Mouse (Mus musculus) limb, embryonic 11.5 days (tissue): ENCODE data around the gene Carnmt1. TPM values are rescaled to one million over a fixed set of nuclear protein-coding genes. Genes with fewer than 3 reads are reported as not detected.

ENCODE experiments used
- ATAC-seq: fragments of 200-750 bp; cut with Nextera tagmentation; 2 replicates; pipeline ENCODE4 v1.8.0; 2017; ENCODE audit warnings: low read depth; ENCODE audit not compliant: insufficient number of reproducible peaks, low FRiP score, low TSS enrichment
- DNase-seq: peaks from one replicate; pipeline ENCODE4 v3.0.0-alpha.2; 2015; ENCODE audit warnings: low spot score
- H3K27ac ChIP-seq: fragments of 300-500 bp; sonication (generic); replicated peaks from 2 replicates; pipeline ENCODE4 v1.5.1; 2014; ENCODE audit warnings: low read depth, mild to moderate bottlenecking, low read length
- H3K27me3 ChIP-seq: fragments of 300-500 bp; sonication (generic); 2 replicates; pipeline ENCODE4 v1.6.1; 2014; ENCODE audit warnings: mild to moderate bottlenecking, low read length, mixed read lengths; ENCODE audit not compliant: control insufficient read depth, insufficient read depth
- H3K36me3 ChIP-seq: fragments of 300-500 bp; sonication (generic); 2 replicates; pipeline ENCODE4 v1.6.1; 2014; ENCODE audit warnings: mild to moderate bottlenecking, low read length, moderate library complexity, mixed read lengths; ENCODE audit not compliant: control insufficient read depth, insufficient read depth
- H3K4me1 ChIP-seq: fragments of 300-500 bp; sonication (generic); 2 replicates; pipeline ENCODE4 v1.6.1; 2014; ENCODE audit warnings: low read length, mixed read lengths; ENCODE audit not compliant: control insufficient read depth, insufficient read depth
- H3K4me2 ChIP-seq: fragments of 300-500 bp; sonication (generic); 2 replicates; pipeline ENCODE4 v1.6.1; 2014; ENCODE audit warnings: low read depth, mild to moderate bottlenecking, moderate library complexity; ENCODE audit not compliant: severe bottlenecking
- H3K4me3 ChIP-seq: fragments of 300-500 bp; sonication (generic); 2 replicates; pipeline ENCODE4 v1.5.1; 2014; ENCODE audit warnings: low read depth, low read length
- H3K9ac ChIP-seq: fragments of 300-500 bp; sonication (generic); 2 replicates; pipeline ENCODE4 v1.6.1; 2014; ENCODE audit warnings: mild to moderate bottlenecking, low read length
- H3K9me3 ChIP-seq: fragments of 300-500 bp; sonication (generic); 2 replicates; pipeline ENCODE4 v1.6.1; 2016; ENCODE audit warnings: low read length; ENCODE audit not compliant: control insufficient read depth
- WGBS: fragments of 180-500 bp; shearing (Covaris S2); extraction: QIAGEN DNeasy Blood & Tissue Kit; methylation state at CpG from one replicate; pipeline ENCODE4 v1.1.7; 2014; 5-methylcytosine and 5-hydroxymethylcytosine counted together
- polyA plus RNA-seq: library from polyadenylated mRNA; unstranded; fragments of >200 nt; fragmentation: Nextera tagmentation; extraction: Ambion mirVana; gene quantifications from 2 replicates; pipeline ENCODE4 v1.2.1, GENCODE M21; 2014

Gene Carnmt1
- polyA plus RNA-seq, 1 experiment from 2014 or later, result 36.6 TPM

DNA sequence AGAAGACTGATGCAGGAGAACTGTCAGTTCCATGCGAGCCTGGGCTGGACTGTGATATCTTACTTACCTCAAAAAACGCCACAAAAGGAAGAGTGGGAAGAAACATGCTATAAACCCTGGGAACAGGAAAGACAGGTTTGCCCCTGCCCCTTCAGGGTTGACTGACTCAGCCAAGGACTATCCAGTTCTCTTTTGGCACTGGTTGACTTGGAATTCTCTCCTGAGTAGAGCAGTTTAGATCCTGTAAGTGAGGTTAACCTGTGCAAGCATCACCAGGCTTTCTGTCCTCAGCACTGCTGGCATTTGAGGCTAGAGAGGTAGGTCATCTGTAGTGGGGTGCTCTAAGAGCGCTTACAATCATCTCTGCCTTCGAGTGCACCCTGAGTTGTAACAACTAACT lies 12.1 kb upstream of the Carnmt1 start:
- WGBS, result 64% methylated on average over 4 of the region's 4 CpGs
- DNase-seq (no peak), ATAC-seq (no peak)
- no peaks in the 10 kb centered on the region for H3K27me3 ChIP-seq
- no peak overlapping the region for H3K9ac ChIP-seq
- H3K9me3 ChIP-seq, result no peaks in the 10 kb centered on the region
- H3K36me3 ChIP-seq, result no peaks in the 10 kb centered on the region
- no peak overlapping the region for H3K4me2 ChIP-seq
- no peaks in the 10 kb centered on the region for H3K4me1 ChIP-seq
- no peak overlapping the region for H3K27ac ChIP-seq
- H3K4me3 ChIP-seq, result no peak overlapping the region

DNA sequence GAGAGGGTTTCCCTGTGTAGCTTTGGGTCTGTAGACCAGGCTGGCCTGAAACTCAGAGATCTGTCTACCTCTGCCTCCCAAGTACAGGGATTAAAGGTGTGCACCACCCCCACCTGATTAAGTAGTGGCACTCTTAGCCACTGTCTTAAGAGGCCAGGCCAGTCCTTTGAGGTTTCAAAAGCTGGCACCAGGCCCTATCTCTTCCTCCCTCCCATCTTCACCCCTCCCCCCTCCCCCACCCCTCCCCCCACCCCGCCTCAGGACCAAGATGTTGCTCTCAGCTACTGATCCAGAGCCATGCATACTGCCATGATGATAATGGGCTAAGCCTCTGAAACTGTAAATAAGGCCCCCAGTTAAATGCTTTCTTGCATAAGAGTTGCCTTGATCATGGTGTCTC lies 11.2 kb upstream of the Carnmt1 start:
- H3K27me3 ChIP-seq, result no peaks in the 10 kb centered on the region
- no peak overlapping the region for H3K4me2 ChIP-seq
- H3K4me1 ChIP-seq, result no peaks in the 10 kb centered on the region
- ATAC-seq (no peak), DNase-seq (no peak)
- WGBS, result no CpG with 5 or more reads among the region's 1 CpGs
- no peak overlapping the region for H3K4me3 ChIP-seq
- no peak overlapping the region for H3K9ac ChIP-seq
- no peaks in the 10 kb centered on the region for H3K9me3 ChIP-seq
- H3K36me3 ChIP-seq, result no peaks in the 10 kb centered on the region
- no peak overlapping the region for H3K27ac ChIP-seq

DNA sequence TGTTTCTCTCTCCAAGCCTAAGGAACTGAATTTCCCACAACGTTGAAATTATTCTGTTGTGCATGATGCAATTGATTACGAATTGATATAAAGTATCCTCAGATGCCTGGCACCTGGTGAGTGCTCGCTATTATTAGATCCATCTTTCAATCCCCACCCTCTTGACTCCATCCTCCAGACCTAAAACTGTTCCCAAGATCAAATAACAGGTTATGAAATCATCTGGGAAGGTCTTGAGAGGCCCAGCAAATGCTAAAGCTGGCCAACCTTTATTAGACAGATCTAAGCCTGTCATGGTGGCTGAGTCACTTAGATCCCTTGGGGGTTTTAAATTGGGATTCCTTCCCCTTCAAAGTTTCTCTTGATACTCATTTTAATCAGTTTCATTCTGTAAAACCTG lies 10.1 kb upstream of the Carnmt1 start:
- Histone ChIP-seq H3K9ac (no peak overlapping the region), H3K4me1 (no peaks in the 10 kb centered on the region), H3K27ac (no peak overlapping the region), H3K27me3 (no peaks in the 10 kb centered on the region), H3K4me2 (no peak overlapping the region), H3K36me3 (no peaks in the 10 kb centered on the region), H3K4me3 (no peak overlapping the region), H3K9me3 (no peaks in the 10 kb centered on the region)
- ATAC-seq, result no peak
- 90% methylated on average over 3 of the region's 3 CpGs for WGBS
- DNase-seq, result no peak

DNA sequence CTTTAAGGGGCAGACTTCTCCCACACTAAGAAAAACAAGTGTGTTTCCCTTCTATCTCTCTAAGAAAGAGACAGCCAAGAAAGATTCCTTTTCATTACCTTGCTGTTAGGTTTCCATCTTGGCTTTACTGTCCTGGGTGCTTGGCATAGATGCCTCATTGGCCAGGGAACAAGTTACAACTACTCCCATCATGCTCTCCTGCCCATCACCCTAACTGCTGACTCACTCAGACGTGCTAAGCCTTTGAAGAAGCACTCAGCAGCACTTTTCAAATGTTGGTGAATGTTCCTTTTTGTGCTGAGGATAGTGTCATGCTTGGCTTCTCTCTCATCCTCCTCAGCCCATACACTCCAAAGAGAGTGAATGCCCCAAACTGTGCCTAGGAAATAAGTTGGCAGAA lies 8.9 kb upstream of the Carnmt1 start:
- Histone ChIP-seq H3K27me3 (no peaks in the 10 kb centered on the region), H3K36me3 (no peaks in the 10 kb centered on the region)
- ATAC-seq, result no peak

DNA sequence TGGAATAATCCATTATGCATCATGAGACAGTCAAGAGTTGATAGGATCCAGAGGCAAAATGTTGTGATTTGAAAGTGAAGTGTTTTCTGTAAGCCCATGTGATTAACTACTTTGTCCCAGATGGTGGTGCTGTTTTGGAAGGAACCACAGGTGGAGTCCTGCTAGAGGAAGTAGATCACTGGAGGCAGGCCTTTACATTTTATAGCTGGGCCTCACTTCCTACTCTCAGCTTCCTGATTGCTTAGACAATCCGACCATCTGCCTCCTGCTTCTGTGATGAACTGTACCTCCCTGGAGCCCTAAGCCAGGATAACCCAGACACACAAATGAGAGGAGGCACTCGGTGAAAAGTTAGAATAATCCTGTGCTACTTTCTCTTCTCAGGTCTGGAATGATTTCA lies 6.7 kb upstream of the Carnmt1 start:
- no peak for ATAC-seq
- no peak for DNase-seq
- no peak overlapping the region for H3K9ac ChIP-seq
- no peak overlapping the region for H3K4me2 ChIP-seq
- H3K36me3 ChIP-seq, result no peaks in the 10 kb centered on the region
- no peaks in the 10 kb centered on the region for H3K27me3 ChIP-seq
- no peak overlapping the region for H3K27ac ChIP-seq
- 58% methylated on average over 2 of the region's 2 CpGs for WGBS
- H3K9me3 ChIP-seq, result no peaks in the 10 kb centered on the region
- H3K4me1 ChIP-seq, result no peaks in the 10 kb centered on the region
- H3K4me3 ChIP-seq, result no peak overlapping the region

More for the DNA sequence above, 8.9 kb upstream of the Carnmt1 start:
- 59% methylated on average over 1 of the region's 1 CpGs for WGBS
- no peak overlapping the region for H3K4me2 ChIP-seq
- H3K9me3 ChIP-seq, result no peaks in the 10 kb centered on the region
- H3K9ac ChIP-seq, result no peak overlapping the region
- no peak overlapping the region for H3K4me3 ChIP-seq
- no peak for DNase-seq
- no peaks in the 10 kb centered on the region for H3K4me1 ChIP-seq
- no peak overlapping the region for H3K27ac ChIP-seq

DNA sequence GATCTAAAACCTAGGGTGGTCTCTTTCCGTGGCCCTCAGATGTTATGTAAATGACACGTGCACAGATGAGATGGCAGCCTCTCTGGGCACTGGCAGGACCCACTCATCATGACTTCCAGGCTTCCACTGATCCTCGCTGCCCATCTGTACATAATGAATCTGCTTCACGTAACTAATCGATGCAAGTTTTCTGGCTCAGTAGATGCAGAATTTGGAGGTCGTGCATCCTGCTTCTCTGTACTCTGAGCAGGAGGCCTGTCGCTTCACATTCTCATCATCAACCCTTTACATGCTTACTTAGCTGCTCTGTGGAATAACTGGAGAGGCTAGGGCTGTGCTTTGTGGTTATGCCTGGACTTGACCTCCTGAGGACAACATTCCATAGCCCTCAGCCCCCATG lies 3.6 kb upstream of the Carnmt1 start:
- Histone ChIP-seq H3K9ac (no peak overlapping the region), H3K4me2 (no peak overlapping the region), H3K9me3 (no peaks in the 10 kb centered on the region), H3K4me1 (no peaks in the 10 kb centered on the region), H3K27me3 (no peaks in the 10 kb centered on the region), H3K27ac (no peak overlapping the region), H3K4me3 (no peak overlapping the region), H3K36me3 (no peaks in the 10 kb centered on the region)
- no peak for DNase-seq
- ATAC-seq, result no peak
- 89% methylated on average over 7 of the region's 7 CpGs for WGBS

DNA sequence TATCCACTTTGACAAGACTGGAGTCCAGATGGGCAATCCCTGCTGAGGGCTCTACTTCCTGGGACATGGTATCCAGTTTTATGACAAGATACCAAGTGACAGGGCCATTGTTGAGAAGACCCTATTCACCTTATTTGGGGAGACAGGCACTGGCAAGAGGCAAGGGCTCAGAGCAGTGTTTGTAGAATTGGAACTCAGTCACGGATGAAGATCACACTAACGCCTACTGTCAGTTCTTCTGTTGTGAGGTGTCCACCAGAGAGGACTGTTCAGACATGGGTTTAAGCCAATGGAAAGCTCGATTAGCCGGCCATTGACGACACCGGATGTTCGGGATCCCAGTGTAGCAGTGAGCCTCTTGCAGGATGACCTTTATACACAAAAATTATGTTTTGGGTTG lies 1.0 kb upstream of the Carnmt1 start:
- no peak for DNase-seq
- no peak overlapping the region for H3K4me3 ChIP-seq
- H3K36me3 ChIP-seq, result no peaks in the 10 kb centered on the region

DNA sequence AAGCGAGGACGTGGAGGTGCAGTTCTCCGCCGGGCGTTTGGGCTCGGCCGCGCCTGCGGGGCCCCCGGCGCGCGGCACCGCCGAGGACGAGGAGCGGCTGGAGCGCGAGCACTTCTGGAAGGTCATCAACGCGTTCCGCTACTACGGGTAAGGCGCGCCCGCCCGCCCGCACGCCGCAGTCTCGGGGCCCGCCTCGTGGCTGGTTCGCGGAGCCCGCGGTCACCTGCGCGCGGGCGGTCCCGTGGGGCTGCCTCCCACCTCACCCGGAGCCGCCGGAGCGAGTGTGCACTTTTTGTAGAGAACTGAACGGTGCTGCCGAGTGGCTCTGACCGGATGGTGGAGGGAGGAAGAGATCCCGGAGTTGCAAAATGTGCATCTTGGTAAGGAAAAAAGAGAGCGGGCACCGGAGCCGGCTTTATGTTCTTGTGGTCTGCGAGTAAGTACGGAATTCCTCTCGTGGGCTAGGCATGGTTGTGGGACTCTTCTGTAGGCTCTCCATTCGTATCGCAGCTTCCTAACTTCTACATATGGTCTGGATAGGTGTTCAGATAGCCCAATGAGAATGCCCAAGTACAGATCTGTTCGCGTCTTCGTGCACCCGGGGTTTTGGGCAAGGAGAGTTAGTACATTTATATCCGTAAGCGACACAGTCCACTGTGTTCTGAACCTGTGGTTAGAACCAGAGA lies 635 bp downstream of the Carnmt1 start:
- H3K27me3 ChIP-seq, result no peaks in the 10 kb centered on the region
- H3K9ac ChIP-seq, result peak overlapping the region; percentile 89
- H3K4me2 ChIP-seq, result peak overlapping the region; percentile 51
- peak overlapping the region; percentile 78 for H3K27ac ChIP-seq
- WGBS, result under 1% methylated on average over 45 of the region's 64 CpGs
- ATAC-seq (peak; percentile 53), DNase-seq (peak; percentile 70)
- H3K4me1 ChIP-seq, result peaks cover 12% of the 10 kb centered on the region
- no peaks in the 10 kb centered on the region for H3K36me3 ChIP-seq
- H3K4me3 ChIP-seq, result peak overlapping the region; percentile 72
- H3K9me3 ChIP-seq, result no peaks in the 10 kb centered on the region

More for the DNA sequence above, 1.0 kb upstream of the Carnmt1 start:
- no peaks in the 10 kb centered on the region for H3K9me3 ChIP-seq
- no peaks in the 10 kb centered on the region for H3K27me3 ChIP-seq
- peaks cover 12% of the 10 kb centered on the region for H3K4me1 ChIP-seq
- WGBS, result 93% methylated on average over 7 of the region's 7 CpGs
- H3K27ac ChIP-seq, result no peak overlapping the region
- H3K4me2 ChIP-seq, result no peak overlapping the region
- no peak for ATAC-seq
- no peak overlapping the region for H3K9ac ChIP-seq

DNA sequence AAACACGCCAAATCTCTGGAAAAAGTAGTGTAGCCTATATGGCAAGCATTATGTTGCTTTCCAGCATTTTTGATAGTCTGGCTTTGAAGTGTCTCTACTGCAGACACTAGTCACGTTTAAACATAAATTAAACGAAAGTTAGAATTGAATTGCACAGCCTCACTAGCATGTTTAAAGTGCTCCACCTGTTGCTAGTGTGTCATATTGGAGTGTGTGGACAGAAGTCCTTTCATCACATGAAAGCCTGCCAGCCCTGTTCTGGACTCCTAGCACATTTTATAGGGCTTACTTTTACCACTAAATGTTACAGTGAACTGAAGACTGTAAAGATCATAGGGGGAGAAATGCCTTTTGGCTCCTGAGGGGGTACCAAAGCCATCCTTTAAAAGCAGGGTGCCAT lies 1.9 kb downstream of the Carnmt1 start:
- H3K4me3 ChIP-seq, result peak overlapping the region; percentile 72; the same call in 1 of the 2 replicates
- no peak overlapping the region for H3K27ac ChIP-seq
- peaks cover 12% of the 10 kb centered on the region for H3K4me1 ChIP-seq
- H3K4me2 ChIP-seq, result peak overlapping the region; percentile 51; the same call in 1 of the 2 replicates
- H3K9ac ChIP-seq, result no peak overlapping the region
- no peaks in the 10 kb centered on the region for H3K9me3 ChIP-seq
- DNase-seq (no peak), ATAC-seq (no peak)
- H3K27me3 ChIP-seq, result no peaks in the 10 kb centered on the region
- no peaks in the 10 kb centered on the region for H3K36me3 ChIP-seq
- WGBS, result 66% methylated on average over 3 of the region's 3 CpGs
